Mouse (Mus musculus): ENCODE data around the gene Mapre3. TPM values are rescaled to one million over a fixed set of nuclear protein-coding genes. Genes with fewer than 3 reads are reported as not detected.

Gene Mapre3
- polyA plus RNA-seq, 1 experiment from 2014 or later, result 41.8 TPM

DNA sequence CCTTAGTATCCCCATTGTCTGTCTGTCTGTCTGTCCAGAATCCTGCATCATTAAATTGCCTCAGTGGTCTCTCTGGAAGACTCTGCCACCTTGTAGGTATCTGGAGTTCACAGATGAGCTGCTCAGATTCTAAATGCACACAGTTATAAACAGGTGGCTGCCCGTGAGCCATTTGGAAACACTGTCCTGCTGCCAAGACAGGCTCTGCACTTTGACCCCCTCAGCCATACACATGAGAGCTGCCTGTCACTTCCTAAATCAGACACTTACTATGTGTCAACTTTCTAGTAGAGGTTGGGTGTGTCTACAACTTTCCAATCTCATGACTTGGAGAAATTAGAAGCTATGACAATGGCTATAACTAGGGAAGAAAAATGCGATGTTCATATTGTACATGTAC lies 25.3 kb downstream of the Mapre3 start:
- H3K27ac ChIP-seq, result no peak overlapping the region
- WGBS, result 86% methylated on average over 2 of the region's 2 CpGs
- no peaks in the 10 kb centered on the region for H3K27me3 ChIP-seq (ENCODE audit: insufficient read depth, poor library complexity, severe bottlenecking)
- no peak overlapping the region for H3K4me3 ChIP-seq
- no peaks in the 10 kb centered on the region for H3K4me1 ChIP-seq (replicated peaks)
- H3K9me3 ChIP-seq, result peaks cover 10% of the 10 kb centered on the region; the same call in 1 of the 2 replicates
- DNase-seq (ENCODE audit: low spot score), result no peak
- H3K36me3 ChIP-seq, result peaks cover 14% of the 10 kb centered on the region

DNA sequence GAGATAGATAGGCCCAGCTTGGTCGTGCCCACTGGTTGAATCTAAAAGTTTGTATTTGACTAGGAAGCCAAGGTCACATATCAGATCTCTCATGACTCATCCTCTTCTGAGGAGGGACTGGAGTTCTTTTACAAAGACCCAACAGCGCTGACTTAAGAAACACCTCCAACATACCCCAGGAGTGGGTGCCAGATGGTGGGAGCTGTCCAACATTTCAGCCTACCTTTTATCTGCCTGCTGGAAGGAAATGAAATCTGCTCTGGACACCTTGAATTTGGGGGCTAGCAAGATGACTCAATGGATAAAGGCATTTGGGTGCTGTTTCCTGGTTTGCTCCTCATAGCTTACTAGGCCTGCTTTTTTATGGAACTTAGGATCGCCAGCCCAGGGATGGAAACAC lies 27.5 kb downstream of the Mapre3 start:
- Histone ChIP-seq H3K4me3 (no peak overlapping the region), H3K27me3 (ENCODE audit: insufficient read depth, poor library complexity, severe bottlenecking) (no peaks in the 10 kb centered on the region), H3K9me3 (peaks cover 4% of the 10 kb centered on the region; the same call in 1 of the 2 replicates), H3K27ac (no peak overlapping the region), H3K36me3 (peaks cover 6% of the 10 kb centered on the region), H3K4me1 (replicated peaks) (no peaks in the 10 kb centered on the region)
- WGBS, result 59% methylated on average over 3 of the region's 3 CpGs
- DNase-seq (ENCODE audit: low spot score), result no peak

DNA sequence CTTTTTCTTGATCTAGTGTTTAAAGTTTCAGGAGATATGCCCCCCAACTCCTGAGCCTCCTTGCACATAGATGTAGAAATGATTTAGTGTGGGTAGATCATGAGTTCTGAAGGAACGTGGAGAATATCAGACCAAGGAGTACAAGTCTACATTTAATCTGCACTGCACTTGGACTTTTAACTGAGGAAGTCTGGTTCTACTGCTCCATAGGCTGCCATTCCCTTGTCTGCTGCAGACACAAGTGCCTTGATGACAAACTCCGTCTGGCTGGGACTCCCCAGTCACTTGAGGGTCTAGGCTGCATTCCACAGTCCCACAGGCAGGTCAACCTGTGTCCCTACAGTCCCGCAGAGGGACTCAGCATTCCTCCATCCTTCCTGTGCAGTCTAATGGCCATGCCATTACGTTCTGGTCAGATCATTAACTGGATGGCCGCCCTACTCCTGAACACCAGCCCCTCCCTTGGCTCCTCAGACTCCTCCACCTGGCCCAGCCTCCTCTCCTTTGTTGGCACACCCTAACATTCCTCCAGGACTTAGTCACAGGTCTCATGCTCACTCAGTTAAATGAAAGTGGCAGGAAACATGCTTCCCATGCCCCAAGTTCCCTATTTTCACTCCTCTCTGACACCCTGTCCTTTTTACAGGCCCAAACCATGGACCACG lies 35.6 kb downstream of the Mapre3 start:
- peaks cover 10% of the 10 kb centered on the region for H3K4me1 ChIP-seq (replicated peaks)
- no peak for DNase-seq (ENCODE audit: low spot score)
- no peaks in the 10 kb centered on the region for H3K9me3 ChIP-seq
- H3K27ac ChIP-seq, result peak overlapping the region; percentile 40; the same call in 1 of the 2 replicates
- no peak overlapping the region for H3K4me3 ChIP-seq
- no peaks in the 10 kb centered on the region for H3K36me3 ChIP-seq
- WGBS, result 74% methylated on average over 6 of the region's 6 CpGs
- H3K27me3 ChIP-seq (ENCODE audit: insufficient read depth, poor library complexity, severe bottlenecking), result no peaks in the 10 kb centered on the region

DNA sequence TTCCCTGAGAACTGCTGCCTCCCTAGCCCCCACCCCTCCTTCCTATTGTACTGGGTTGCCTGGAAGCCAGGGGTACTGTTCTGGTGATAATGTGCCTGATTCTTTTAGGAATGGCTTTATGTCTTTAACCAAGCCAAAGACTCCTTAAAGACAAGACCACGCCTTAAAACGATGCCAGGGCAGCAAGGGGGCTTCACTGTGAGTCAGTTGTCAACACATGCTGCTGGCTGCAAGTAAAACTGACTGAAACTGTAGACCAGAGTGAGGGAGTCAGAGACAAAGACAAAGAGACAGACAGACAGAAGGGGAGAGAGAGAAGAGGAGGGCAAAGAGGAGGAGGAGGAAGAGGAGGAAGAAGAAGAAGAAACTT lies 36.1 kb downstream of the Mapre3 start:
- Histone ChIP-seq H3K9me3 (no peaks in the 10 kb centered on the region), H3K27me3 (ENCODE audit: insufficient read depth, poor library complexity, severe bottlenecking) (no peaks in the 10 kb centered on the region), H3K36me3 (no peaks in the 10 kb centered on the region), H3K27ac (peak overlapping the region; percentile 40), H3K4me1 (replicated peaks) (peaks cover 10% of the 10 kb centered on the region), H3K4me3 (no peak overlapping the region)
- WGBS, result 63% methylated on average over 2 of the region's 2 CpGs
- no peak for DNase-seq (ENCODE audit: low spot score)

DNA sequence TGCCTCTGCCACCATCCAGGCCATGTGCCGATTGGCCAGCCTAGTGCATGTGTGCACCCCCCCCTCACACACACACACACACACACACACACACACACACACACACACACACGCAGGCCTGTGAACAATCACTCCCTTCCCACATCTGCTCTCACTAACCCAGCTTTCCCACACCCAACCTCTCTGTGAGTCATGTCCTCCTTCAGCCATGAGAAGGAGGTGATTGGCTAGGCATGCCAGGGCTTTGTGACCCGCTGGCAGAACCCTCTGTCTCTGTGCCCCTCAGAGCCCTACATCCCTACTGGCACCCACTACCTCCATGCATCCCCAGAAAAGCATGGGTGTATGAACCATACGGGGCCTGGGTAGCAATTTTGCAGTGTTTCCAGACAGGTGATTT lies 39.1 kb downstream of the Mapre3 start:
- H3K9me3 ChIP-seq, result no peaks in the 10 kb centered on the region
- H3K4me3 ChIP-seq, result no peak overlapping the region
- DNase-seq (ENCODE audit: low spot score), result no peak
- WGBS, result 84% methylated on average over 4 of the region's 4 CpGs
- peaks cover 10% of the 10 kb centered on the region for H3K4me1 ChIP-seq (replicated peaks)
- H3K36me3 ChIP-seq, result no peaks in the 10 kb centered on the region
- H3K27me3 ChIP-seq (ENCODE audit: insufficient read depth, poor library complexity, severe bottlenecking), result no peaks in the 10 kb centered on the region
- H3K27ac ChIP-seq, result no peak overlapping the region

DNA sequence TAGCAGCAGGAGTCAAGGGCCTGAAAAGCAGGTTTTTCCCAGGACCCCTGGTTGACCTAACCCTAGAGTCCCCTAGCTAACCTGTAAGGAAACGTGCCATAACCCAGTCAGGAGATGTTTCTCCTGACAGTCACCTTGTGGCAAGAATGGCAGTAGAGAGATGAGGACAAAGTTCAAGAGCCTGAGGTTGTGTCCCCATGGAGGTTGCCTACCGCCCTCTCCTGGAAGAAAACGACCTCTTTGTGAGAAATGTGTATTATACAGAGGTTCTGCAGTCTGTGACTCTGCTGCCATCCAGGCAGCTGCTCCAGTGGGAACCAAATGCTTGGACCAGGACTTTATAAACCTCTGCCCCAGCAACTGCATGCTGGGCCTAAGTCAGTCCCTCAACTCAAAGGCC lies 41.2 kb downstream of the Mapre3 start:
- Histone ChIP-seq H3K27ac (no peak overlapping the region), H3K9me3 (0 out of 2 replicates have a peak, but pooled peaks cover 8% of the 10 kb centered on the region), H3K27me3 (ENCODE audit: insufficient read depth, poor library complexity, severe bottlenecking) (no peaks in the 10 kb centered on the region), H3K4me3 (no peak overlapping the region), H3K36me3 (no peaks in the 10 kb centered on the region), H3K4me1 (replicated peaks) (peaks cover 1% of the 10 kb centered on the region)
- 48% methylated on average over 3 of the region's 3 CpGs for WGBS
- no peak for DNase-seq (ENCODE audit: low spot score)

DNA sequence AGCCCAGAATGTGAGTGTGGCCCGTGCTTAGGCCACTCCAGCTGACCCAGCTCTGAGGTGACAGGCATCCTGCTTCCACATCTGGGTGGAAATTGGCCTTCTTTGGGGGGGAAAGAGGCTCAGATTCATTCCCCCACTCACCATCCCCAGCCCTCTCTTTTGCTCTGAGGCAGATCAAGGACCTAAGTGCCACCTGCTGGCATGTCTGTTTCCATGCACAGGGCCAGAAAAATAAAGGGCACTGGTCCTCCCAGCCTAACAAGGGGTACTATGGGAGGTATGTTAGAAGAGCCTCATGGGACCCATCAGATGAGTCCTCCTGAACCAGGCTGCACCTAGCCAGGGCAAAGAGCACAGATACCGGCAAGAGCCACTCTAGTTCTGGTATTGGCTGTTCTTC lies 41.7 kb downstream of the Mapre3 start:
- H3K27ac ChIP-seq, result no peak overlapping the region
- no peak for DNase-seq (ENCODE audit: low spot score)
- no peaks in the 10 kb centered on the region for H3K27me3 ChIP-seq (ENCODE audit: insufficient read depth, poor library complexity, severe bottlenecking)
- no peaks in the 10 kb centered on the region for H3K36me3 ChIP-seq
- 0 out of 2 replicates have a peak, but pooled peaks cover 8% of the 10 kb centered on the region for H3K9me3 ChIP-seq
- H3K4me1 ChIP-seq (replicated peaks), result no peaks in the 10 kb centered on the region; the same call in 1 of the 2 replicates
- 90% methylated on average over 2 of the region's 2 CpGs for WGBS
- H3K4me3 ChIP-seq, result no peak overlapping the region

DNA sequence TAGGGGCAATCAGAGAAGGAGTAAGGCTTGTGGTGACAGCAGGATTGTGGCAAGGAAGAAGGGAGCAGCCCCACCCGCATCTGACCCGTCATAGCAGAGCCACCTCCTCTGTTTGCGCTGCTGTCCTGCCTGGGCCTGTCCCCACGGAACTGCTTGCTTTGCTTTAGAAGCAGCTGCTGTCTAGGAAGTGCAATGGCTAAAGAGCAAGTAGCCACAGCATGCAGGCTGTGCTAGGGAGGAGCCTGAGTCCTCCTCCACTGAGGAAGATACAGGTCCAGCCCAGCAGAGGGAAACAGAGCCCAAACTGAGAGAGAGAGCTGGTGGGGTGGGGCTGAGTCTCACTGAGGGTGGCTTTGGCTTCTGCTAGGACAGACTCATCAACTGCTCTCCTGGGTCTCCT lies 49.4 kb downstream of the Mapre3 start:
- no peak for DNase-seq (ENCODE audit: low spot score)
- H3K27ac ChIP-seq, result no peak overlapping the region
- peaks cover 33% of the 10 kb centered on the region for H3K36me3 ChIP-seq
- H3K27me3 ChIP-seq (ENCODE audit: insufficient read depth, poor library complexity, severe bottlenecking), result no peaks in the 10 kb centered on the region
- 0 out of 2 replicates have a peak, but pooled peaks cover 8% of the 10 kb centered on the region for H3K9me3 ChIP-seq
- H3K4me3 ChIP-seq, result no peak overlapping the region
- peaks cover 9% of the 10 kb centered on the region; the same call in 1 of the 2 replicates for H3K4me1 ChIP-seq (replicated peaks)
- 32% methylated on average over 4 of the region's 4 CpGs for WGBS

DNA sequence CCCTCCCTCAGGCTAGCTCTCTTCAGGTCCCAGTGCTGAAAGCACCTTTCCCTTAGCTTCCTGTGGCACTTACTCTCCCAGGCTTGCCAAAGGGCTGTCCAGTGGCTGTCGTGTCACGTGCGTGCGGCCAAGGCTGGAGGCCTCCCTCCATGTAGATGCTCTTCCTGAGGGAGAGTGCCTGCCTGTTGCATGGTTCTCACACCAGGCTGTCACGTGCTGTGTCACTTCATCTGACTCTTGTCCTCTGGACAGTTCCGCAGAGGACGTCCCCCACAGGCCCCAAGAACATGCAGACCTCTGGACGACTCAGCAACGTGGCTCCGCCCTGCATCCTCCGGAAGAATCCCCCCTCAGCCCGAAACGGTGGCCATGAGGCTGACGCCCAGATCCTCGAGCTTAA lies 49.9 kb downstream of the Mapre3 start:
- 0 out of 2 replicates have a peak, but pooled peaks cover 8% of the 10 kb centered on the region for H3K9me3 ChIP-seq
- no peak overlapping the region for H3K4me3 ChIP-seq
- 49% methylated on average over 15 of the region's 15 CpGs for WGBS
- H3K36me3 ChIP-seq, result peaks cover 33% of the 10 kb centered on the region
- H3K4me1 ChIP-seq (replicated peaks), result peaks cover 14% of the 10 kb centered on the region; the same call in 1 of the 2 replicates
- H3K27ac ChIP-seq, result no peak overlapping the region
- no peak for DNase-seq (ENCODE audit: low spot score)
- H3K27me3 ChIP-seq (ENCODE audit: insufficient read depth, poor library complexity, severe bottlenecking), result no peaks in the 10 kb centered on the region

DNA sequence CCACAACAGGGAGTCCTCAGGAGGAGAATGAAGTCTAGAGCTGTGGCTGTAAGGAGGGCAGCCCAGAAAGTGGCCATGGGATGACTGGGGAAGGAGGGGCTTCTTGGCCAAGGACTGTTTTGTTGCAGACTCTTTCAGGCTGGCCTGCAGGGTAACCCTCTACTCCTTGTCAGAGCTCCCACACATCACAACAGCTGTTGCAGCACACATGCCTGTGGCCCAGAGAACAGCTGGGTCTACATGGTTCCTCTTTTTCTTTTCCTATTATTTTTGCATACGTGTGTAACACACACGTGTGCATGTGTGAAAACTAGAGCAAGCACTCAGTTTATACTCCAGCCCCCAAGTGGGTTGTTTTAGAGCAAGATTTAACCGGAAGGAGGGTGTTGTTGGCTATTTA lies 52.4 kb downstream of the Mapre3 start:
- Histone ChIP-seq H3K36me3 (peaks cover 45% of the 10 kb centered on the region), H3K27me3 (ENCODE audit: insufficient read depth, poor library complexity, severe bottlenecking) (no peaks in the 10 kb centered on the region), H3K4me3 (no peak overlapping the region), H3K9me3 (no peaks in the 10 kb centered on the region), H3K27ac (no peak overlapping the region), H3K4me1 (replicated peaks) (peaks cover 28% of the 10 kb centered on the region)
- WGBS, result 91% methylated on average over 3 of the region's 3 CpGs
- DNase-seq (ENCODE audit: low spot score), result no peak

DNA sequence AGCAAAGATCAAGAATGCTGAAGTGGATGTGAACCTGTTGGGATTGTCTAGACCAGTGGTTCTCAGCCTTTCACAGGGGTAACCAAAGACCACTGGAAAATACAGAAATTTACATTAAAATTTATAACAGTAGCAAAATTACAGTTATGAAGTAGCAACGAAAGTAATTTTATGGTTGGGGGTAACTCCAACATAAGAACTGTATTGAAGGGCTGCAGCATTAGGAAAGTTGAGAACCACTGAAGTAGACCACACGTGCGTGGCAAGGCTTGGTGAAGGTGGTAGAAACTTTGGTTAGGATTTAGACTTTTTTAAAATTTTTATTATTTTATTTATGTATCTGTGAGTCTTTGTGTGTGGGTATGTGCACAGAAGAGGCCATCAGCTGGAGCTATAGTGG lies 53.3 kb downstream of the Mapre3 start, which contains the start of gene Tmem214:
TSS of gene Tmem214 (plus strand) at position 301 of the 400 bp plus-strand sequence.
- H3K27ac ChIP-seq, result peak within 1 kb of the TSS; percentile 92
- H3K4me3 ChIP-seq, result no peak within 1 kb of the TSS
- no peaks in the 10 kb centered on the region for H3K27me3 ChIP-seq (ENCODE audit: insufficient read depth, poor library complexity, severe bottlenecking)
- no peak for DNase-seq (ENCODE audit: low spot score)
- peaks cover 28% of the 10 kb centered on the region for H3K4me1 ChIP-seq (replicated peaks)
- H3K36me3 ChIP-seq, result peaks cover 51% of the 10 kb centered on the region
- 98% methylated on average over 3 of the region's 3 CpGs for WGBS
- H3K9me3 ChIP-seq, result no peaks in the 10 kb centered on the region

DNA sequence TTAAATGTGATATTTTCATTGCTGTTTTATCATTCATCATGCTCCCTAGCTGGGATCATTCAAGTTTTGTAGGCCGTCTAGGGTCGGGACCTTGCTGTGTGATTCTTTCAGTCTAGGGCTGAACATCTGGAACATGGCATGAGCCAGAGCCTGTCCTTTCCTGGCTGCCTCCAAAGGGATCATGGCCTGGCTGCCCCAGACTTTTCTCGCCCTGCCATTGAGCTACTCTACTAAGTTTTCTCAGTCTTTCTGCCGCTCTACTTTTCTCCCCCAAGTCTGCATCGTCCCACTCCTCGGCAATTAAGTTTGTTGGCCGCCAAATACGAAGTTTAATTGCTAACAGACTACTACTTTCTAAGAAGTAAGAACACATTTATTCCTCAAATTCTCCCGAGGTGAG lies 54.5 kb downstream of the Mapre3 start:
- DNase-seq (ENCODE audit: low spot score), result peak; percentile 49
- peak overlapping the region; percentile 92 for H3K27ac ChIP-seq
- H3K36me3 ChIP-seq, result peaks cover 61% of the 10 kb centered on the region
- WGBS, result 20% methylated on average over 9 of the region's 9 CpGs
- H3K4me3 ChIP-seq, result peak overlapping the region; percentile 83
- no peaks in the 10 kb centered on the region for H3K27me3 ChIP-seq (ENCODE audit: insufficient read depth, poor library complexity, severe bottlenecking)
- peaks cover 22% of the 10 kb centered on the region for H3K4me1 ChIP-seq (replicated peaks)
- no peaks in the 10 kb centered on the region for H3K9me3 ChIP-seq

DNA sequence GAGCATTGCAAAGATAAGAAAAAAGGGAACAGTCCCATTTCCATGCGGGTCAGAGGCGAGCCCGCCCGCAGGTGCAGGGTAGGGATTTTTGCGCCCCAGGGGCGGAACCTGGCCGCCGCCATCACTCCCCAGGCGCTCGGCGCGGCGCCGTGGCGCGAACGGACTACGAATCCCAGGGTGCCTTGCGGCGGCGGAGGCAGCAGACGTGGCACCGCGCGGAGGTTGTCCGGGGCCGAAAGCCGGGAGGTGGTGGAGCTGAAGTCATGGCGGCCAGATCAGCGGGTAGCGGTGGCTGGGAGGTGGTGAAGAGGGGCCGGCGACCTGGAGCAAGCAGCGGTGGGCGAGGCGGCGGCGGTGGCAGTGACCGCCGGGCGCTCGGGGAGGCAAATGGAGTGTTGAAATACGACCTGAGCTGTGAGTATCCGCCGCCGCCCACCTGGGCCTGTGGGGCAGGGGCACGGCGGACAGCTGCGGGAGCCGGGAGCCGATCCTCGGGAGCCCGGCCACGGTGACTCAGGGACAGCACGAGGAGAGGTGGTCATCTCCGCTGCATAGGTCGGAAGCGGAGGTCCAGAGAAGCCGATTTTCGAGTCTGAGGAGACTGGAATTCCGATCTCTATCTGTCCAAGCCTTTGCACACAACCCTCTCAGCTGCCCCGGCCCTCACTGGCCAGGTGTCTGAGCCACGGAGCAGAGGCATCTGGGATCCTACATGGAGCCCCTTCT lies 55.1 kb downstream of the Mapre3 start:
- Histone ChIP-seq H3K27me3 (ENCODE audit: insufficient read depth, poor library complexity, severe bottlenecking) (no peaks in the 10 kb centered on the region), H3K4me1 (replicated peaks) (peaks cover 19% of the 10 kb centered on the region), H3K9me3 (no peaks in the 10 kb centered on the region), H3K36me3 (peaks cover 62% of the 10 kb centered on the region), H3K4me3 (peak overlapping the region; percentile 83), H3K27ac (peak overlapping the region; percentile 92)
- WGBS, result under 1% methylated on average over 63 of the region's 63 CpGs
- peak; percentile 89 for DNase-seq (ENCODE audit: low spot score)

Data from hindbrain, embryonic 10.5 days (tissue).